Mouse (Mus musculus): ENCODE data around the gene Rapgef4. TPM values are rescaled to one million over a fixed set of nuclear protein-coding genes. Genes with fewer than 3 reads are reported as not detected.

Rapgef4 gene
- polyA plus RNA-seq, 1 experiment = not detected

- 94% methylated on average over 2 of the region's 2 CpGs for WGBS
- no peak for TF ChIP-seq CTCF (IDR thresholded peaks at IDR 0.05; ENCODE audit: insufficient read depth, low read depth, low read length)
- no peak for TF ChIP-seq POLR2A (IDR thresholded peaks at IDR 0.05; ENCODE audit: insufficient read depth, low read depth, low read length)
- Histone ChIP-seq H3K27ac (ENCODE audit: insufficient read depth, low read depth, low read length) (no peak overlapping the region), H3K4me3 (ENCODE audit: insufficient read depth, low read depth, low read length) (no peak overlapping the region), H3K4me1 (ENCODE audit: control insufficient read depth, insufficient read depth, low read length) (peaks cover 15% of the 10 kb centered on the region)
Observed at GRCm38 (mm10) chr2:72090061-72090460, 109.0 kb downstream of the Rapgef4 start.

GRCm38 (mm10) chr2:72092046-72092445 is 111.0 kb downstream of the Rapgef4 start:
- H3K27ac ChIP-seq (ENCODE audit: insufficient read depth, low read depth, low read length) = no peak overlapping the region
- peaks cover 13% of the 10 kb centered on the region for H3K4me1 ChIP-seq (ENCODE audit: control insufficient read depth, insufficient read depth, low read length)
- H3K4me3 ChIP-seq (ENCODE audit: insufficient read depth, low read depth, low read length) = no peak overlapping the region
- 26% methylated on average over 3 of the region's 3 CpGs for WGBS
- no peak for TF ChIP-seq POLR2A (IDR thresholded peaks at IDR 0.05; ENCODE audit: insufficient read depth, low read depth, low read length)
- TF ChIP-seq CTCF (IDR thresholded peaks at IDR 0.05; ENCODE audit: insufficient read depth, low read depth, low read length) = no peak

- 47% methylated on average over 20 of the region's 20 CpGs for WGBS
Observed at GRCm38 (mm10) chr2:72093402-72094037, 112.5 kb downstream of the Rapgef4 start.

GRCm38 (mm10) chr2:72094038-72094437 is 113.0 kb downstream of the Rapgef4 start:
- peaks cover 13% of the 10 kb centered on the region for H3K4me1 ChIP-seq (ENCODE audit: control insufficient read depth, insufficient read depth, low read length)
- 49% methylated on average over 8 of the region's 8 CpGs for WGBS
- TF ChIP-seq CTCF (IDR thresholded peaks at IDR 0.05; ENCODE audit: insufficient read depth, low read depth, low read length) (no peak), POLR2A (IDR thresholded peaks at IDR 0.05; ENCODE audit: insufficient read depth, low read depth, low read length) (no peak)
- peak overlapping the region; percentile 19 for H3K27ac ChIP-seq (ENCODE audit: insufficient read depth, low read depth, low read length)
- H3K4me3 ChIP-seq (ENCODE audit: insufficient read depth, low read depth, low read length) = no peak overlapping the region

More at GRCm38 (mm10) chr2:72093402-72094037, 112.5 kb downstream of the Rapgef4 start:
- no peak overlapping the region for H3K4me3 ChIP-seq (ENCODE audit: insufficient read depth, low read depth, low read length)
- H3K4me1 ChIP-seq (ENCODE audit: control insufficient read depth, insufficient read depth, low read length) = peaks cover 13% of the 10 kb centered on the region
- H3K27ac ChIP-seq (ENCODE audit: insufficient read depth, low read depth, low read length) = peak overlapping the region; percentile 19
- TF ChIP-seq CTCF (IDR thresholded peaks at IDR 0.05; ENCODE audit: insufficient read depth, low read depth, low read length) (no peak), POLR2A (IDR thresholded peaks at IDR 0.05; ENCODE audit: insufficient read depth, low read depth, low read length) (no peak)

GRCm38 (mm10) chr2:72094446-72094845 is 113.4 kb downstream of the Rapgef4 start:
- H3K27ac ChIP-seq (ENCODE audit: insufficient read depth, low read depth, low read length) = peak overlapping the region; percentile 53
- 26% methylated on average over 7 of the region's 7 CpGs for WGBS
- H3K4me1 ChIP-seq (ENCODE audit: control insufficient read depth, insufficient read depth, low read length) = peaks cover 13% of the 10 kb centered on the region
- TF ChIP-seq POLR2A (IDR thresholded peaks at IDR 0.05; ENCODE audit: insufficient read depth, low read depth, low read length) (no peak), CTCF (IDR thresholded peaks at IDR 0.05; ENCODE audit: insufficient read depth, low read depth, low read length) (no peak)
- no peak overlapping the region for H3K4me3 ChIP-seq (ENCODE audit: insufficient read depth, low read depth, low read length)

GRCm38 (mm10) chr2:72095002-72095401 is 114.0 kb downstream of the Rapgef4 start:
- Histone ChIP-seq H3K4me1 (ENCODE audit: control insufficient read depth, insufficient read depth, low read length) (peaks cover 13% of the 10 kb centered on the region), H3K4me3 (ENCODE audit: insufficient read depth, low read depth, low read length) (no peak overlapping the region), H3K27ac (ENCODE audit: insufficient read depth, low read depth, low read length) (peak overlapping the region; percentile 53)
- TF ChIP-seq CTCF (IDR thresholded peaks at IDR 0.05; ENCODE audit: insufficient read depth, low read depth, low read length) = no peak
- no peak for TF ChIP-seq POLR2A (IDR thresholded peaks at IDR 0.05; ENCODE audit: insufficient read depth, low read depth, low read length)
- WGBS = 26% methylated on average over 6 of the region's 6 CpGs

GRCm38 (mm10) chr2:72096345-72096744 is 115.3 kb downstream of the Rapgef4 start:
- H3K27ac ChIP-seq (ENCODE audit: insufficient read depth, low read depth, low read length) = no peak overlapping the region
- H3K4me3 ChIP-seq (ENCODE audit: insufficient read depth, low read depth, low read length) = no peak overlapping the region
- WGBS = 27% methylated on average over 3 of the region's 3 CpGs
- TF ChIP-seq POLR2A (IDR thresholded peaks at IDR 0.05; ENCODE audit: insufficient read depth, low read depth, low read length) (no peak), CTCF (IDR thresholded peaks at IDR 0.05; ENCODE audit: insufficient read depth, low read depth, low read length) (0 out of 2 replicates have a peak, but pooled peaks have one; percentile 24)
- peaks cover 13% of the 10 kb centered on the region for H3K4me1 ChIP-seq (ENCODE audit: control insufficient read depth, insufficient read depth, low read length)

- H3K27ac ChIP-seq (ENCODE audit: insufficient read depth, low read depth, low read length) = no peak overlapping the region
- WGBS = 95% methylated on average over 8 of the region's 8 CpGs
- TF ChIP-seq CTCF (IDR thresholded peaks at IDR 0.05; ENCODE audit: insufficient read depth, low read depth, low read length) (no peak), POLR2A (IDR thresholded peaks at IDR 0.05; ENCODE audit: insufficient read depth, low read depth, low read length) (no peak)
- peaks cover 16% of the 10 kb centered on the region for H3K4me1 ChIP-seq (ENCODE audit: control insufficient read depth, insufficient read depth, low read length)
- no peak overlapping the region for H3K4me3 ChIP-seq (ENCODE audit: insufficient read depth, low read depth, low read length)
Observed at GRCm38 (mm10) chr2:72098366-72098765, 117.3 kb downstream of the Rapgef4 start.

GRCm38 (mm10) chr2:72104604-72105003 is 123.6 kb downstream of the Rapgef4 start:
- TF ChIP-seq CTCF (IDR thresholded peaks at IDR 0.05; ENCODE audit: insufficient read depth, low read depth, low read length) (no peak), POLR2A (IDR thresholded peaks at IDR 0.05; ENCODE audit: insufficient read depth, low read depth, low read length) (no peak)
- no peak overlapping the region for H3K4me3 ChIP-seq (ENCODE audit: insufficient read depth, low read depth, low read length)
- WGBS = 51% methylated on average over 8 of the region's 8 CpGs
- peaks cover 16% of the 10 kb centered on the region for H3K4me1 ChIP-seq (ENCODE audit: control insufficient read depth, insufficient read depth, low read length)
- no peak overlapping the region for H3K27ac ChIP-seq (ENCODE audit: insufficient read depth, low read depth, low read length)

Data from olfactory bulb, adult 2 months (tissue).